Mouse (Mus musculus) MEL (cell line): ENCODE results near the gene Hpd. TPM values are rescaled to one million over a fixed set of nuclear protein-coding genes. Genes with fewer than 3 reads are reported as not detected.

Experiments used
- DNase-seq: peaks from one replicate; pipeline ENCODE4 v3.0.0; 2011; ENCODE audit warnings: low read depth, low spot score
- H3K27ac ChIP-seq: 2 replicates; pipeline ENCODE4 v1.5.1; 2012; ENCODE audit warnings: low read depth, mild to moderate bottlenecking, control low read depth, low read length, moderate library complexity; ENCODE audit not compliant: control insufficient read depth
- H3K27me3 ChIP-seq, 2 experiments: fragments of 150-350 bp in 1 of 2; sonication (generic) in 1 of 2; 2 replicates each; pipeline ENCODE4 v1.6.1; 2012; ENCODE audit warnings: low read length in 2 of 2, mild to moderate bottlenecking in 2 of 2, improper control_type of control experiment in 1 of 2, moderate library complexity in 1 of 2; ENCODE audit not compliant: insufficient read depth in 2 of 2, control insufficient read depth in 1 of 2
- H3K36me3 ChIP-seq, 2 experiments: 2 replicates each; pipeline ENCODE4 v1.6.1; 2012 to 2014; ENCODE audit warnings: low read length in 2 of 2, improper control_type of control experiment in 1 of 2, inconsistent platforms in 1 of 2, mild to moderate bottlenecking in 1 of 2; ENCODE audit not compliant: insufficient read depth in 2 of 2, control insufficient read depth in 1 of 2
- H3K4me1 ChIP-seq, 2 experiments: fragments of 150-350 bp in 1 of 2; sonication (generic) in 1 of 2; 2 replicates each; pipeline ENCODE4 v1.6.1; 2012; ENCODE audit warnings: low read length in 2 of 2, improper control_type of control experiment in 1 of 2, mild to moderate bottlenecking in 1 of 2; ENCODE audit not compliant: insufficient read depth in 2 of 2, control insufficient read depth in 1 of 2
- H3K4me3 ChIP-seq, 2 experiments: fragments of 150-350 bp in 1 of 2; sonication (generic) in 1 of 2; 2 replicates each; pipeline ENCODE4 v1.5.1; 2012; ENCODE audit warnings: low read depth in 2 of 2, low read length in 2 of 2, mild to moderate bottlenecking in 2 of 2, moderate library complexity in 2 of 2, control low read depth in 1 of 2, improper control_type of control experiment in 1 of 2; ENCODE audit not compliant: control insufficient read depth in 1 of 2, insufficient read depth in 1 of 2
- H3K79me2 ChIP-seq: 2 replicates; pipeline ENCODE4 v1.6.1; 2012; ENCODE audit warnings: mild to moderate bottlenecking, low read length, moderate library complexity; ENCODE audit not compliant: control insufficient read depth, poor library complexity, insufficient read depth
- H3K9ac ChIP-seq: 2 replicates; pipeline ENCODE4 v1.6.1; 2012; ENCODE audit warnings: low read depth, mild to moderate bottlenecking, control low read depth, low read length, moderate library complexity; ENCODE audit not compliant: control insufficient read depth, poor library complexity, severe bottlenecking
- H3K9me3 ChIP-seq: fragments of 150-350 bp; sonication (generic); replicated peaks from 2 replicates; pipeline ENCODE4 v1.6.1; 2012; ENCODE audit warnings: mild to moderate bottlenecking, low read length, improper control_type of control experiment, moderate library complexity; ENCODE audit not compliant: insufficient read depth
- CHD2 ChIP-seq: IDR thresholded peaks from 2 replicates; pipeline ENCODE4 v1.6.1; 2011; ENCODE audit warnings: low read length, improper control_type of control experiment
- E2F4 ChIP-seq: IDR thresholded peaks from 2 replicates; pipeline ENCODE4 v1.6.1; 2011; ENCODE audit warnings: low read depth, low read length, improper control_type of control experiment, borderline replicate concordance
- EP300 ChIP-seq, 2 experiments: IDR thresholded peaks; 2 replicates each; pipeline ENCODE4 v1.6.1; 2011; ENCODE audit warnings: improper control_type of control experiment in 2 of 2, low read length in 2 of 2, low read depth in 1 of 2, mild to moderate bottlenecking in 1 of 2
- ETS1 ChIP-seq: IDR thresholded peaks from 2 replicates; pipeline ENCODE4 v1.6.1; 2012; ENCODE audit warnings: low read depth, mild to moderate bottlenecking, inconsistent platforms, low read length, improper control_type of control experiment, moderate library complexity
- GABPA ChIP-seq: IDR thresholded peaks from 2 replicates; pipeline ENCODE4 v1.6.1; 2012; ENCODE audit warnings: low read depth, mild to moderate bottlenecking, inconsistent platforms, low read length, improper control_type of control experiment, moderate library complexity
- KAT2A ChIP-seq: conservative IDR thresholded peaks from 2 replicates; pipeline ENCODE4 v1.6.1; 2012; ENCODE audit warnings: low read depth, low read length, improper control_type of control experiment, inconsistent platforms
- MAX ChIP-seq: IDR thresholded peaks from 2 replicates; pipeline ENCODE4 v1.6.1; 2011; ENCODE audit warnings: low read length, improper control_type of control experiment
- MAZ ChIP-seq: IDR thresholded peaks from 2 replicates; pipeline ENCODE4 v1.6.1; 2012; ENCODE audit warnings: low read depth, mild to moderate bottlenecking, inconsistent platforms, low read length, improper control_type of control experiment
- MEF2A ChIP-seq: IDR thresholded peaks from 2 replicates; pipeline ENCODE4 v1.6.1; 2014; ENCODE audit warnings: low read depth, mild to moderate bottlenecking, inconsistent platforms, low read length, improper control_type of control experiment; ENCODE audit not compliant: poor library complexity, insufficient replicate concordance, severe bottlenecking; ENCODE audit errors: extremely low read depth
- MXI1 ChIP-seq: IDR thresholded peaks from 2 replicates; pipeline ENCODE4 v1.6.1; 2011; ENCODE audit warnings: mild to moderate bottlenecking, low read depth, low read length, improper control_type of control experiment
- MYB ChIP-seq: IDR thresholded peaks from 2 replicates; pipeline ENCODE4 v1.6.1; 2011; ENCODE audit warnings: mild to moderate bottlenecking, low read depth, low read length, improper control_type of control experiment
- NRF1 ChIP-seq: IDR thresholded peaks from 2 replicates; pipeline ENCODE4 v1.6.1; 2014; ENCODE audit warnings: low read depth, mild to moderate bottlenecking, inconsistent platforms, low read length, improper control_type of control experiment, moderate library complexity; ENCODE audit not compliant: poor library complexity, insufficient read depth, severe bottlenecking
- POLR2A ChIP-seq, 2 experiments: IDR thresholded peaks; 2 replicates each; pipeline ENCODE4 v1.6.1; 2011 to 2012; ENCODE audit warnings: low read length in 2 of 2, mild to moderate bottlenecking in 2 of 2, control low read depth in 1 of 2, improper control_type of control experiment in 1 of 2, low read depth in 1 of 2, moderate library complexity in 1 of 2; ENCODE audit not compliant: control insufficient read depth in 1 of 2, insufficient read depth in 1 of 2, poor library complexity in 1 of 2
- POLR2AphosphoS2 ChIP-seq: IDR thresholded peaks from 2 replicates; pipeline ENCODE4 v1.6.1; 2011; ENCODE audit warnings: low read length, improper control_type of control experiment
- POLR2AphosphoS5 ChIP-seq: IDR thresholded peaks from 2 replicates; pipeline ENCODE4 v1.6.1; 2012; ENCODE audit warnings: low read depth, borderline replicate concordance, mild to moderate bottlenecking, inconsistent platforms, low read length, moderate library complexity, mixed read lengths
- SMC3 ChIP-seq: IDR thresholded peaks from 2 replicates; pipeline ENCODE4 v1.6.1; 2011; ENCODE audit warnings: low read depth, low read length, improper control_type of control experiment
- TCF12 ChIP-seq: IDR thresholded peaks from 2 replicates; pipeline ENCODE4 v1.6.1; 2014; ENCODE audit warnings: low read depth, mild to moderate bottlenecking, inconsistent platforms, low read length, improper control_type of control experiment, moderate library complexity
- UBTF ChIP-seq: IDR thresholded peaks from 2 replicates; pipeline ENCODE4 v1.6.1; 2012; ENCODE audit warnings: low read depth, mild to moderate bottlenecking, inconsistent platforms, low read length, improper control_type of control experiment, moderate library complexity, borderline replicate concordance; ENCODE audit not compliant: insufficient read depth
- ZMIZ1 ChIP-seq: IDR thresholded peaks from 2 replicates; pipeline ENCODE4 v1.6.1; 2012; ENCODE audit warnings: low read depth, mild to moderate bottlenecking, inconsistent platforms, low read length, improper control_type of control experiment, moderate library complexity
- ZNF384 ChIP-seq: IDR thresholded peaks from 2 replicates; pipeline ENCODE4 v1.6.1; 2012; ENCODE audit warnings: low read depth, mild to moderate bottlenecking, inconsistent platforms, low read length, improper control_type of control experiment
- polyA plus RNA-seq, 2 experiments: library from polyadenylated mRNA; stranded (reverse) in 1 of 2; unstranded in 1 of 2; fragments of >175 nt in 1 of 2; fragments of >200 nt in 1 of 2; gene quantifications; 2 replicates each; pipeline versions ENCODE4 v1.2.1 to v1.2.4; 2012; ENCODE audit warnings: low replicate concordance in 2 of 2, low read depth in 1 of 2; ENCODE audit not compliant: insufficient read length in 2 of 2, insufficient read depth in 1 of 2, missing spikeins in 1 of 2
- total RNA-seq: library from RNA; depleted of rRNA; stranded (reverse); fragments of 300-350 nt; gene quantifications from 2 replicates; pipeline ENCODE4 v1.2.3, GENCODE M21; 2012

Gene Hpd
- total and polyA plus RNA-seq, 3 experiments: not detected

GRCm38 (mm10) chr5:123159866-123160265, 22.7 kb downstream of the Hpd start (continued):
- TF ChIP-seq POLR2AphosphoS5 (no peak), UBTF (no peak), POLR2AphosphoS2 (no peak)

DNA sequence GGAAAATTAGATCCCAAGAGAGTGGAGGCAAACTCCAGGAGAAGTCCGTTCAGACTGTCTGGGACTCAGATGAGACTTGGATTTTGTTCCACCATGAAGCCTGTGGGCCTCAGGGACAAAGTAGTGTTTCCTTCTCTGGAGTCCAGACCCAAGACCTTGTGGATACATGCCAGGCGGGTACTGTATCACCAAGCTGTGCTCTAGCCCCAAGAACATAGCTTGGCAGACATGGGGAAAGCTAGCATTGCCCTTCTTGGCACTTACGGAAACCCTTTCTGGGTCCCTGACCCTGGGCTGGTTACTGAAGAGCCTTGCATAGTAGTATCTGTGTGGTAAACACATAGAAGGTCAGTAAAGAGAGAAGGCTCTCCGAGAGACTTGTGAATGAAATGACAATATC, 23.1 kb downstream of the Hpd start:
- no peaks in the 10 kb centered on the region for H3K27me3 ChIP-seq
- DNase-seq: no peak

DNA sequence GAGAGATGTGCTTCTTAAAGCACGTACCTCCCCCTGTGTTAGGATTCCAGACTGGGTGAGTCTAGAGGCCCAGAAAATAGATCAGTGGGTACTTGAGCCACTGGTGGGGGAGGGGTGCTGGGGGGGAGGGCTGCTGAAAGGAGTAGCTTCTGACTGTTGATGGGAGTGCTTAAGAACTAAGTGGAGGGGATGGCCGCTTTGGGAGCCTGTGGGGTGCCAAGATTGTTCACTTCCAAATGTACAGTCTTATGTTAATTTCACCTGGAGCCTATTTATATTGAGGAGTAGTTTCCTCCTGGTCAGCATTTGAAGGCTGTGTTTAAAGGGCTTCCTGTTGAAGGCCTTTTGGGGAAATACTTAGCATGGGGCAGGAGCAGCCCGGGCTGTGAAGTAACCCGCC, 24.6 kb downstream of the Hpd start:
- no peak overlapping the region for H3K27ac ChIP-seq
- TF ChIP-seq MYB (no peak), E2F4 (no peak), ZNF384 (no peak), CHD2 (no peak), GABPA (no peak), MAX (no peak), KAT2A (no peak), POLR2AphosphoS2 (no peak), TCF12 (no peak), MAZ (no peak), EP300 (IDR thresholded peaks at IDR 0.05; ENCODE audit: low read depth in 1 of 2, low read length in 2 of 2) (no peak), POLR2A (IDR thresholded peaks at IDR 0.05; ENCODE audit: control insufficient read depth in 1 of 2, insufficient read depth in 1 of 2, low read depth in 1 of 2, low read length in 2 of 2, poor library complexity in 1 of 2) (no peak)
- TF ChIP-seq, all 39 proteins: peak for 0
- Histone ChIP-seq H3K9ac (no peak overlapping the region), H3K4me3 (no peak overlapping the region), H3K4me1 (no peaks in the 10 kb centered on the region), H3K79me2 (no peaks in the 10 kb centered on the region), H3K9me3 (no peaks in the 10 kb centered on the region), H3K36me3 (peaks cover 0 to 9% of the 10 kb centered on the region in 2 experiments; a peak in 2 of 4 replicates), H3K27me3 (no peaks in the 10 kb centered on the region)
- DNase-seq: no peak

More for the DNA sequence above, 23.1 kb downstream of the Hpd start:
- Histone ChIP-seq H3K9me3 (no peaks in the 10 kb centered on the region), H3K9ac (no peak overlapping the region), H3K4me3 (no peak overlapping the region), H3K27ac (no peak overlapping the region), H3K4me1 (no peaks in the 10 kb centered on the region), H3K36me3 (peaks cover 0 to 9% of the 10 kb centered on the region in 2 experiments; a peak in 2 of 4 replicates)
- no peak for TF ChIP-seq UBTF
- no peak for TF ChIP-seq POLR2A (IDR thresholded peaks at IDR 0.05; ENCODE audit: control insufficient read depth in 1 of 2, insufficient read depth in 1 of 2, low read depth in 1 of 2, low read length in 2 of 2, poor library complexity in 1 of 2)
- TF ChIP-seq TCF12: no peak
- TF ChIP-seq MXI1: no peak
- TF ChIP-seq ZMIZ1: no peak
- TF ChIP-seq E2F4: no peak
- no peak for TF ChIP-seq KAT2A
- no peak for TF ChIP-seq ZNF384
- TF ChIP-seq MAZ: no peak
- TF ChIP-seq NRF1: no peak
- no peak for TF ChIP-seq ETS1
- TF ChIP-seq SMC3: no peak
- TF ChIP-seq MEF2A: no peak
- no peak for TF ChIP-seq EP300 (IDR thresholded peaks at IDR 0.05; ENCODE audit: low read depth in 1 of 2, low read length in 2 of 2)
- TF ChIP-seq CHD2: no peak
- TF ChIP-seq, all 39 proteins: peak for 0
- no peaks in the 10 kb centered on the region for H3K79me2 ChIP-seq
